Mouse (Mus musculus) left cerebral cortex, adult 2 months (tissue): ENCODE measurements around the gene Immp2l. TPM values are rescaled to one million over a fixed set of nuclear protein-coding genes. Genes with fewer than 3 reads are reported as not detected.

Source experiments
- DNase-seq, 2 experiments: peaks; one replicate each; pipeline ENCODE4 v3.0.0; 2021 to 2022; ENCODE audit warnings: low spot score in 2 of 2, mixed read lengths in 1 of 2; ENCODE audit errors: extremely low spot score in 1 of 2
- H3K27ac ChIP-seq: fragments of 200-600 bp; 2 replicates; pipeline ENCODE4 v1.8.1; 2022
- H3K4me3 ChIP-seq: fragments of 200-600 bp; 2 replicates; pipeline ENCODE4 v1.8.1; 2022
- CTCF ChIP-seq: fragments of 200-600 bp; IDR thresholded peaks from 2 replicates; pipeline ENCODE4 v1.8.1; 2022; ENCODE audit warnings: antibody characterized with exemption, mild to moderate bottlenecking, moderate library complexity
- intact Hi-C: fragments of 180-260 bp; cut with DNase I; formaldehyde crosslinking; loops from one replicate; pipeline ENCODE4 v1.15.1; 2025
- total RNA-seq, 2 experiments: library from RNA; stranded (reverse); gene quantifications; 2 replicates each; pipeline ENCODE4 v1.2.3; 2021

Immp2l gene
- total RNA-seq, 2 experiments from 2014 or later = 5.4 to 7.9 TPM

GRCm38 (mm10) chr12:40995618-40996370, 28.1 kb upstream of the Immp2l start:
- TF ChIP-seq CTCF = no peak
- Histone ChIP-seq H3K27ac (no peak overlapping the region), H3K4me3 (no peak overlapping the region)
- intact Hi-C loops = no loop called here
- DNase-seq = no peak

- no peak for DNase-seq
- no peak for TF ChIP-seq CTCF
- Histone ChIP-seq H3K4me3 (no peak overlapping the region), H3K27ac (no peak overlapping the region)
- intact Hi-C loops = loop anchor here (2.0 to 5.0 kb wide), 2 partner anchors 180 to 462 kb away; no protein-coding TSS in a partner anchor
Observed at GRCm38 (mm10) chr12:41022516-41022915, 1.4 kb upstream of the Immp2l start.

- Histone ChIP-seq H3K27ac (peak overlapping the region; percentile 92), H3K4me3 (peak overlapping the region; percentile 58)
- no peak for DNase-seq
- intact Hi-C loops = loop anchor here (5.0 kb wide), 1 partner anchor 182 kb away; no protein-coding TSS in a partner anchor
- TF ChIP-seq CTCF = no peak
Observed at GRCm38 (mm10) chr12:41024512-41024911, 622 bp downstream of the Immp2l start.

GRCm38 (mm10) chr12:41027485-41027884, 3.6 kb downstream of the Immp2l start:
- DNase-seq = no peak
- no peak for TF ChIP-seq CTCF
- intact Hi-C loops = no loop called here
- no peak overlapping the region for H3K4me3 ChIP-seq
- H3K27ac ChIP-seq = no peak overlapping the region

- intact Hi-C loops = no loop called here
- no peak overlapping the region for H3K4me3 ChIP-seq
- DNase-seq = no peak
- TF ChIP-seq CTCF = no peak
- no peak overlapping the region for H3K27ac ChIP-seq
Observed at GRCm38 (mm10) chr12:41031119-41031518, 7.2 kb downstream of the Immp2l start.

GRCm38 (mm10) chr12:41033196-41033595, 9.3 kb downstream of the Immp2l start:
- intact Hi-C loops = no loop called here
- no peak for TF ChIP-seq CTCF
- Histone ChIP-seq H3K4me3 (no peak overlapping the region), H3K27ac (no peak overlapping the region)
- DNase-seq = no peak

GRCm38 (mm10) chr12:41039834-41040233, 15.9 kb downstream of the Immp2l start:
- no peak for DNase-seq
- intact Hi-C loops = no loop called here
- Histone ChIP-seq H3K27ac (no peak overlapping the region), H3K4me3 (no peak overlapping the region)
- no peak for TF ChIP-seq CTCF

- intact Hi-C loops = no loop called here
- no peak overlapping the region for H3K27ac ChIP-seq
- no peak for DNase-seq
- TF ChIP-seq CTCF = no peak
- no peak overlapping the region for H3K4me3 ChIP-seq
Observed at GRCm38 (mm10) chr12:41041737-41042136, 17.8 kb downstream of the Immp2l start.

GRCm38 (mm10) chr12:41044493-41045132, 20.7 kb downstream of the Immp2l start:
- Histone ChIP-seq H3K27ac (no peak overlapping the region), H3K4me3 (no peak overlapping the region)
- DNase-seq = no peak
- no peak for TF ChIP-seq CTCF
- intact Hi-C loops = no loop called here

GRCm38 (mm10) chr12:41047085-41047766, 23.3 kb downstream of the Immp2l start:
- no peak for TF ChIP-seq CTCF

GRCm38 (mm10) chr12:41050945-41051344, 27.1 kb downstream of the Immp2l start:
- intact Hi-C loops = no loop called here
- no peak overlapping the region for H3K27ac ChIP-seq
- no peak for TF ChIP-seq CTCF

More at GRCm38 (mm10) chr12:41047085-41047766, 23.3 kb downstream of the Immp2l start:
- Histone ChIP-seq H3K27ac (no peak overlapping the region), H3K4me3 (no peak overlapping the region)
- DNase-seq = no peak
- intact Hi-C loops = no loop called here

GRCm38 (mm10) chr12:41052897-41053296, 29.0 kb downstream of the Immp2l start:
- no peak overlapping the region for H3K4me3 ChIP-seq
- intact Hi-C loops = no loop called here
- no peak for TF ChIP-seq CTCF
- no peak for DNase-seq
- H3K27ac ChIP-seq = no peak overlapping the region

More at GRCm38 (mm10) chr12:41050945-41051344, 27.1 kb downstream of the Immp2l start:
- DNase-seq = no peak
- H3K4me3 ChIP-seq = no peak overlapping the region
